Mouse (Mus musculus): ENCODE measurements around the gene Ccdc62. TPM values are rescaled to one million over a fixed set of nuclear protein-coding genes. Genes with fewer than 3 reads are reported as not detected.

Ccdc62 gene
- polyA plus RNA-seq, 1 experiment from 2014 or later = 5.0 TPM

GRCm38 (mm10) chr5:123952365-123953045 is 22.0 kb downstream of the Ccdc62 start:
- H3K4me1 ChIP-seq (ENCODE audit: control insufficient read depth, insufficient read depth, low read length) = no peaks in the 10 kb centered on the region
- H3K4me2 ChIP-seq (ENCODE audit: low read depth) = no peak overlapping the region
- H3K27me3 ChIP-seq (ENCODE audit: control insufficient read depth, insufficient read depth, low read length) = no peaks in the 10 kb centered on the region
- 59% methylated on average over 5 of the region's 5 CpGs for WGBS
- DNase-seq (ENCODE audit: low spot score) (no peak), ATAC-seq (ENCODE audit: insufficient read depth, low FRiP score, low TSS enrichment) (no peak)
- H3K27ac ChIP-seq (ENCODE audit: low read depth, low read length) = no peak overlapping the region
- no peaks in the 10 kb centered on the region for H3K36me3 ChIP-seq (ENCODE audit: control insufficient read depth, insufficient read depth, low read length)
- no peaks in the 10 kb centered on the region for H3K9me3 ChIP-seq (ENCODE audit: control insufficient read depth, low read length)
- no peak overlapping the region for H3K9ac ChIP-seq (ENCODE audit: low read length)
- no peak overlapping the region for H3K4me3 ChIP-seq (ENCODE audit: low read depth, low read length)

GRCm38 (mm10) chr5:123957213-123957612 is 26.7 kb downstream of the Ccdc62 start:
- ATAC-seq (ENCODE audit: insufficient read depth, low FRiP score, low TSS enrichment) = no peak
- H3K4me1 ChIP-seq (ENCODE audit: control insufficient read depth, insufficient read depth, low read length) = no peaks in the 10 kb centered on the region
- no peaks in the 10 kb centered on the region for H3K27me3 ChIP-seq (ENCODE audit: control insufficient read depth, insufficient read depth, low read length)
- no peak overlapping the region for H3K27ac ChIP-seq (ENCODE audit: low read depth, low read length)
- H3K4me2 ChIP-seq (ENCODE audit: low read depth) = no peak overlapping the region
- WGBS = 89% methylated on average over 8 of the region's 8 CpGs
- no peak for DNase-seq (ENCODE audit: low spot score)
- no peak overlapping the region for H3K9ac ChIP-seq (ENCODE audit: low read length)
- H3K9me3 ChIP-seq (ENCODE audit: control insufficient read depth, low read length) = no peaks in the 10 kb centered on the region
- H3K36me3 ChIP-seq (ENCODE audit: control insufficient read depth, insufficient read depth, low read length) = no peaks in the 10 kb centered on the region
- H3K4me3 ChIP-seq (ENCODE audit: low read depth, low read length) = no peak overlapping the region

- Histone ChIP-seq H3K9ac (ENCODE audit: low read length) (no peak overlapping the region), H3K27me3 (ENCODE audit: control insufficient read depth, insufficient read depth, low read length) (no peaks in the 10 kb centered on the region), H3K36me3 (ENCODE audit: control insufficient read depth, insufficient read depth, low read length) (no peaks in the 10 kb centered on the region), H3K27ac (ENCODE audit: low read depth, low read length) (no peak overlapping the region), H3K4me2 (ENCODE audit: low read depth) (no peak overlapping the region), H3K4me3 (ENCODE audit: low read depth, low read length) (no peak overlapping the region), H3K9me3 (ENCODE audit: control insufficient read depth, low read length) (no peaks in the 10 kb centered on the region), H3K4me1 (ENCODE audit: control insufficient read depth, insufficient read depth, low read length) (no peaks in the 10 kb centered on the region)
- no peak for ATAC-seq (ENCODE audit: insufficient read depth, low FRiP score, low TSS enrichment)
- DNase-seq (ENCODE audit: low spot score) = no peak
- 71% methylated on average over 3 of the region's 3 CpGs for WGBS
Observed at GRCm38 (mm10) chr5:123959018-123959417, 28.5 kb downstream of the Ccdc62 start.

- DNase-seq (ENCODE audit: low spot score) = no peak
- ATAC-seq (ENCODE audit: insufficient read depth, low FRiP score, low TSS enrichment) = no peak
Observed at GRCm38 (mm10) chr5:123960129-123960528, 29.6 kb downstream of the Ccdc62 start.

GRCm38 (mm10) chr5:123961046-123961445 is 30.6 kb downstream of the Ccdc62 start:
- ATAC-seq (ENCODE audit: insufficient read depth, low FRiP score, low TSS enrichment) (no peak), DNase-seq (ENCODE audit: low spot score) (no peak)
- Histone ChIP-seq H3K9me3 (ENCODE audit: control insufficient read depth, low read length) (no peaks in the 10 kb centered on the region), H3K4me2 (ENCODE audit: low read depth) (no peak overlapping the region), H3K27ac (ENCODE audit: low read depth, low read length) (no peak overlapping the region), H3K9ac (ENCODE audit: low read length) (no peak overlapping the region), H3K36me3 (ENCODE audit: control insufficient read depth, insufficient read depth, low read length) (no peaks in the 10 kb centered on the region), H3K4me3 (ENCODE audit: low read depth, low read length) (no peak overlapping the region), H3K27me3 (ENCODE audit: control insufficient read depth, insufficient read depth, low read length) (no peaks in the 10 kb centered on the region), H3K4me1 (ENCODE audit: control insufficient read depth, insufficient read depth, low read length) (no peaks in the 10 kb centered on the region)
- 85% methylated on average over 12 of the region's 12 CpGs for WGBS

More at GRCm38 (mm10) chr5:123960129-123960528, 29.6 kb downstream of the Ccdc62 start:
- no peaks in the 10 kb centered on the region for H3K27me3 ChIP-seq (ENCODE audit: control insufficient read depth, insufficient read depth, low read length)
- no peaks in the 10 kb centered on the region for H3K36me3 ChIP-seq (ENCODE audit: control insufficient read depth, insufficient read depth, low read length)
- no peak overlapping the region for H3K9ac ChIP-seq (ENCODE audit: low read length)
- WGBS = 81% methylated on average over 8 of the region's 8 CpGs
- H3K27ac ChIP-seq (ENCODE audit: low read depth, low read length) = no peak overlapping the region
- no peaks in the 10 kb centered on the region for H3K4me1 ChIP-seq (ENCODE audit: control insufficient read depth, insufficient read depth, low read length)
- no peak overlapping the region for H3K4me3 ChIP-seq (ENCODE audit: low read depth, low read length)
- no peaks in the 10 kb centered on the region for H3K9me3 ChIP-seq (ENCODE audit: control insufficient read depth, low read length)
- H3K4me2 ChIP-seq (ENCODE audit: low read depth) = no peak overlapping the region

- Histone ChIP-seq H3K9me3 (ENCODE audit: control insufficient read depth, low read length) (no peaks in the 10 kb centered on the region), H3K27me3 (ENCODE audit: control insufficient read depth, insufficient read depth, low read length) (no peaks in the 10 kb centered on the region), H3K27ac (ENCODE audit: low read depth, low read length) (no peak overlapping the region), H3K4me1 (ENCODE audit: control insufficient read depth, insufficient read depth, low read length) (no peaks in the 10 kb centered on the region), H3K4me2 (ENCODE audit: low read depth) (no peak overlapping the region), H3K9ac (ENCODE audit: low read length) (no peak overlapping the region), H3K36me3 (ENCODE audit: control insufficient read depth, insufficient read depth, low read length) (no peaks in the 10 kb centered on the region), H3K4me3 (ENCODE audit: low read depth, low read length) (no peak overlapping the region)
- WGBS = 95% methylated on average over 4 of the region's 4 CpGs
- ATAC-seq (ENCODE audit: insufficient read depth, low FRiP score, low TSS enrichment) (no peak), DNase-seq (ENCODE audit: low spot score) (no peak)
Observed at GRCm38 (mm10) chr5:123964208-123964607, 33.7 kb downstream of the Ccdc62 start.

GRCm38 (mm10) chr5:123966759-123967158 is 36.3 kb downstream of the Ccdc62 start:
- Histone ChIP-seq H3K4me2 (ENCODE audit: low read depth) (no peak overlapping the region), H3K4me1 (ENCODE audit: control insufficient read depth, insufficient read depth, low read length) (no peaks in the 10 kb centered on the region), H3K36me3 (ENCODE audit: control insufficient read depth, insufficient read depth, low read length) (no peaks in the 10 kb centered on the region), H3K9me3 (ENCODE audit: control insufficient read depth, low read length) (no peaks in the 10 kb centered on the region), H3K4me3 (ENCODE audit: low read depth, low read length) (no peak overlapping the region), H3K27ac (ENCODE audit: low read depth, low read length) (no peak overlapping the region), H3K27me3 (ENCODE audit: control insufficient read depth, insufficient read depth, low read length) (no peaks in the 10 kb centered on the region), H3K9ac (ENCODE audit: low read length) (no peak overlapping the region)
- ATAC-seq (ENCODE audit: insufficient read depth, low FRiP score, low TSS enrichment) (no peak), DNase-seq (ENCODE audit: low spot score) (no peak)
- 94% methylated on average over 2 of the region's 2 CpGs for WGBS

- no peak overlapping the region for H3K4me2 ChIP-seq (ENCODE audit: low read depth)
- no peak overlapping the region for H3K4me3 ChIP-seq (ENCODE audit: low read depth, low read length)
- no peaks in the 10 kb centered on the region for H3K9me3 ChIP-seq (ENCODE audit: control insufficient read depth, low read length)
- no peaks in the 10 kb centered on the region for H3K4me1 ChIP-seq (ENCODE audit: control insufficient read depth, insufficient read depth, low read length)
- peaks cover 3% of the 10 kb centered on the region; the same call in 1 of the 2 replicates for H3K27me3 ChIP-seq (ENCODE audit: control insufficient read depth, insufficient read depth, low read length)
- no peak for ATAC-seq (ENCODE audit: insufficient read depth, low FRiP score, low TSS enrichment)
- no peak overlapping the region for H3K27ac ChIP-seq (ENCODE audit: low read depth, low read length)
- WGBS = 89% methylated on average over 5 of the region's 5 CpGs
- no peak for DNase-seq (ENCODE audit: low spot score)
- H3K36me3 ChIP-seq (ENCODE audit: control insufficient read depth, insufficient read depth, low read length) = no peaks in the 10 kb centered on the region
- no peak overlapping the region for H3K9ac ChIP-seq (ENCODE audit: low read length)
Observed at GRCm38 (mm10) chr5:123968468-123968867, 38.0 kb downstream of the Ccdc62 start.

- H3K27ac ChIP-seq (ENCODE audit: low read depth, low read length) = no peak overlapping the region
- no peaks in the 10 kb centered on the region for H3K36me3 ChIP-seq (ENCODE audit: control insufficient read depth, insufficient read depth, low read length)
- no peak overlapping the region for H3K4me2 ChIP-seq (ENCODE audit: low read depth)
- H3K27me3 ChIP-seq (ENCODE audit: control insufficient read depth, insufficient read depth, low read length) = peaks cover 3% of the 10 kb centered on the region; the same call in 1 of the 2 replicates
- WGBS = 76% methylated on average over 8 of the region's 8 CpGs
- H3K9ac ChIP-seq (ENCODE audit: low read length) = no peak overlapping the region
- DNase-seq (ENCODE audit: low spot score) (no peak), ATAC-seq (ENCODE audit: insufficient read depth, low FRiP score, low TSS enrichment) (no peak)
- no peaks in the 10 kb centered on the region for H3K4me1 ChIP-seq (ENCODE audit: control insufficient read depth, insufficient read depth, low read length)
- no peaks in the 10 kb centered on the region for H3K9me3 ChIP-seq (ENCODE audit: control insufficient read depth, low read length)
- no peak overlapping the region for H3K4me3 ChIP-seq (ENCODE audit: low read depth, low read length)
Observed at GRCm38 (mm10) chr5:123969216-123969615, 38.7 kb downstream of the Ccdc62 start.
